Mouse (Mus musculus) heart, adult 2 months (tissue): ENCODE results near the gene Rcvrn.

Experiments
- CTCF ChIP-seq: fragments of 200-600 bp; IDR thresholded peaks from 2 replicates; pipeline ENCODE4 v1.8.1; 2022; ENCODE audit warnings: antibody characterized with exemption, mild to moderate bottlenecking, moderate library complexity
- EP300 ChIP-seq: fragments of 200-500 bp; IDR thresholded peaks from 2 replicates; pipeline ENCODE4 v1.6.1; 2011; ENCODE audit warnings: low read depth, low read length, control low read depth; ENCODE audit not compliant: insufficient read depth

- no peak for TF ChIP-seq CTCF
- no peak for TF ChIP-seq EP300
Observed at GRCm38 (mm10) chr11:67722399-67723156, 27.5 kb downstream of the Rcvrn start.
